Mouse (Mus musculus) lung, embryonic 15.5 days (tissue): ENCODE measurements around the gene Gm7879. TPM values are rescaled to one million over a fixed set of nuclear protein-coding genes. Genes with fewer than 3 reads are reported as not detected.
"Not testable (repeated sequence)": the region's sequence is repeated elsewhere in the genome, so short reads cannot be mapped to it uniquely, and the experiment has no call there.

ENCODE experiments used
- ATAC-seq: fragments of 200-750 bp; cut with Nextera tagmentation; 2 replicates; pipeline ENCODE4 v1.8.0; 2017; ENCODE audit warnings: moderate number of reproducible peaks, borderline replicate concordance; ENCODE audit not compliant: low FRiP score, low TSS enrichment; ENCODE audit errors: extremely low read depth
- H3K27ac ChIP-seq: fragments of 300-500 bp; sonication (generic); 2 replicates; pipeline ENCODE4 v1.5.1; 2015; ENCODE audit warnings: moderate library complexity, mild to moderate bottlenecking, inconsistent platforms
- H3K27me3 ChIP-seq: fragments of 300-500 bp; sonication (generic); 2 replicates; pipeline ENCODE4 v1.6.1; 2015; ENCODE audit warnings: inconsistent platforms
- H3K36me3 ChIP-seq: fragments of 300-500 bp; sonication (generic); 2 replicates; pipeline ENCODE4 v1.6.1; 2015; ENCODE audit warnings: inconsistent platforms
- H3K4me1 ChIP-seq: fragments of 300-500 bp; sonication (generic); 2 replicates; pipeline ENCODE4 v1.6.1; 2015; ENCODE audit warnings: inconsistent platforms
- H3K4me2 ChIP-seq: fragments of 300-500 bp; sonication (generic); 2 replicates; pipeline ENCODE4 v1.6.1; 2015; ENCODE audit warnings: inconsistent platforms, mild to moderate bottlenecking, moderate library complexity
- H3K4me3 ChIP-seq: fragments of 300-500 bp; sonication (generic); 2 replicates; pipeline ENCODE4 v1.5.1; 2015; ENCODE audit warnings: mild to moderate bottlenecking, inconsistent platforms
- H3K9ac ChIP-seq: fragments of 300-500 bp; sonication (generic); 2 replicates; pipeline ENCODE4 v1.6.1; 2015; ENCODE audit warnings: inconsistent platforms
- H3K9me3 ChIP-seq: fragments of 300-500 bp; sonication (generic); 2 replicates; pipeline ENCODE4 v1.6.1; 2016; ENCODE audit warnings: inconsistent platforms
- WGBS: fragments of 180-500 bp; shearing (Covaris S2); methylation state at CpG from one replicate; pipeline ENCODE4 v1.1.7; 2015; 5-methylcytosine and 5-hydroxymethylcytosine counted together
- polyA plus RNA-seq: library from polyadenylated mRNA; unstranded; fragments of >200 nt; fragmentation: Nextera tagmentation; extraction: Ambion mirVana; gene quantifications from 2 replicates; pipeline ENCODE4 v1.2.1, GENCODE M21; 2015

Gene Gm7879
- polyA plus RNA-seq: 0.42 TPM in 1 of 2 replicates, not detected in the other

DNA sequence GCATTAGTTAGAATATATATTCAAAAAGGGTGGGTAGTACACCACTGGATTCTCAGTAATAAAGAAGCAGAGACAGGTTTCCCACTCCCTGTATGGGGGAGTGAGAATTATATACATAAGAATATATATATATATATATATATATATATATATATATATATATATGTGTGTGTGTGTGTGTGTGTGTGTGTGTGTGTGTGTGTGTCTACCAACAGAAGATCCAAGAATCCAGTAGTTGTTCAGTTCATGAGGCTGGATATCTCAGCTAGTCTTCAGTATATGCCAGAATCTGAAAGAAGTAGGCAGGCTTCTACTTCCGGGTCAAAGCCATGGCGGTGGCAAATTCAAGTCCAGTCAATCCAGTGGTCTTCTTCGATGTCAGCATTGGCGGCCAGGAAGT lies at the start of gene Gm7879:
TSS of gene Gm7879 (plus strand) at position 301 of the 400 bp plus-strand sequence.
- not testable (repeated sequence) for H3K4me1 ChIP-seq, H3K36me3 ChIP-seq, H3K4me3 ChIP-seq, ATAC-seq, H3K4me2 ChIP-seq, H3K9ac ChIP-seq, H3K9me3 ChIP-seq, H3K27me3 ChIP-seq, H3K27ac ChIP-seq
- 85% methylated on average over 4 of the region's 4 CpGs for WGBS

DNA sequence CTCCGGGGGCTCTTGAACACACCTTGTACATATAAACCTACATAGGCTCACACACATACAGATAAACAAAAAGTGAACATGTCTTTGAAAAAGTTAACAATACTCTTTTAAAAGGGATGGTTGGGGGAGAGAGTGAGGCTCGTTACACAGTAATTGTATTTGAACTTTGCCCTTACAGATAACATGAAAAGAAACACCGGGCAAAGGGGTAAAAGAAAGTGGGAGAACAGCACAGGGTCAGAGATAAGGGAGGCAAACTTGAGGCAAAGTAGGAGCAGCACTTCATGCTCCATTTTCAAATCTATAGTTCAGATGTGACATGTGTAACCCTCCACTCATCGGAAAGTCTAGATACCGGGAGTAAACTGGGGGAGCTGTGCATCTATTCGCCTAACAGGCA lies 49.3 kb upstream of the Gm7879 start:
- H3K4me3 ChIP-seq: no peak overlapping the region
- WGBS: 38% methylated on average over 6 of the region's 6 CpGs
- no peak overlapping the region for H3K4me2 ChIP-seq
- no peaks in the 10 kb centered on the region for H3K9me3 ChIP-seq
- no peak overlapping the region for H3K27ac ChIP-seq
- no peaks in the 10 kb centered on the region for H3K36me3 ChIP-seq
- peaks cover 3% of the 10 kb centered on the region; the same call in 1 of the 2 replicates for H3K4me1 ChIP-seq
- ATAC-seq: no peak
- no peaks in the 10 kb centered on the region for H3K27me3 ChIP-seq
- no peak overlapping the region for H3K9ac ChIP-seq

DNA sequence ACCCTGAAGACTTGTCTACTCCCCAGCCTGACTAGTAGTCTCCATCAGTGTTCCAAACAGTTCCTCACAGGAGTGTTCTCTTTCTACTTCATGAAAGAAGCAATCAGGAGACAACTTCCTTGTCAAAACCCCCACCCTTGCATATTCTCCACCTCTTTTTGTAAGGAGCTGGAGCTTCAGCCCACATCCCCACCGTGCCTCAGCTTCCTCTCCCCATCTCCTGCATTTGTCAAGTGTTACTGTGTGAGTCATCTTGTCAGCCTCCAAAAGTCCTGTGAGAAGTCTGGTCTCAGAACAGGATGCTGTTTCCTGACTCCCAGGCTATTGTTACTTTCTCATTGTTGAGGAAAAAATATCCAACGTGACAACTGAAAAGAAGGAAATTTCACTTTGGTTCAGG lies 47.6 kb upstream of the Gm7879 start:
- Histone ChIP-seq H3K4me1 (peaks cover 10% of the 10 kb centered on the region), H3K27me3 (no peaks in the 10 kb centered on the region), H3K9ac (no peak overlapping the region), H3K4me3 (no peak overlapping the region), H3K27ac (no peak overlapping the region), H3K4me2 (no peak overlapping the region), H3K36me3 (no peaks in the 10 kb centered on the region), H3K9me3 (no peaks in the 10 kb centered on the region)
- 55% methylated on average over 2 of the region's 2 CpGs for WGBS
- no peak for ATAC-seq

DNA sequence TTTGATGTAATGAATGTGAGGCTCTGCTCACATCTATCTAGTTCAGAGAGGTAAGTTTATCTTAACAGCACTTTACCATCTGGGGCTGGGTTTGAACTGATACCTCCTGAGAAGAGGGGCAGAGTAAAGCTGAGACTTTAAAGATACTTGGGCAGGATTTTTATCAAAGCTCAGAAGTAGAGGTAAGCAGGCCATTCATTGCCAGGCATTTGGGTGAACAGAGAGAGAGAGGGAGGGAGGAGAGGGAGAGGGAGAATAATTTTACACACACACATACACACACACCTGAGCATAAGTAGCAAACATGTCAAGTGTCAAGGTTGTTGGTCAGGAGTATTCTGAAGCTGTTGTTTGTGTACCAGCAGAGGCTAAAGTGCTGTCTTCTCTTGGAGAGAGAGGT lies 44.7 kb upstream of the Gm7879 start, which contains the start of gene Cd38:
TSS of gene Cd38 (plus strand) at position 301 of the 400 bp plus-strand sequence.
- Histone ChIP-seq H3K9ac (peak within 1 kb of the TSS; percentile 33), H3K27ac (peak within 1 kb of the TSS; percentile 70), H3K4me1 (peaks cover 10% of the 10 kb centered on the region), H3K27me3 (no peaks in the 10 kb centered on the region), H3K4me2 (peak within 1 kb of the TSS; percentile 66), H3K36me3 (no peaks in the 10 kb centered on the region), H3K9me3 (no peaks in the 10 kb centered on the region), H3K4me3 (peak within 1 kb of the TSS; percentile 42)
- ATAC-seq: no peak

DNA sequence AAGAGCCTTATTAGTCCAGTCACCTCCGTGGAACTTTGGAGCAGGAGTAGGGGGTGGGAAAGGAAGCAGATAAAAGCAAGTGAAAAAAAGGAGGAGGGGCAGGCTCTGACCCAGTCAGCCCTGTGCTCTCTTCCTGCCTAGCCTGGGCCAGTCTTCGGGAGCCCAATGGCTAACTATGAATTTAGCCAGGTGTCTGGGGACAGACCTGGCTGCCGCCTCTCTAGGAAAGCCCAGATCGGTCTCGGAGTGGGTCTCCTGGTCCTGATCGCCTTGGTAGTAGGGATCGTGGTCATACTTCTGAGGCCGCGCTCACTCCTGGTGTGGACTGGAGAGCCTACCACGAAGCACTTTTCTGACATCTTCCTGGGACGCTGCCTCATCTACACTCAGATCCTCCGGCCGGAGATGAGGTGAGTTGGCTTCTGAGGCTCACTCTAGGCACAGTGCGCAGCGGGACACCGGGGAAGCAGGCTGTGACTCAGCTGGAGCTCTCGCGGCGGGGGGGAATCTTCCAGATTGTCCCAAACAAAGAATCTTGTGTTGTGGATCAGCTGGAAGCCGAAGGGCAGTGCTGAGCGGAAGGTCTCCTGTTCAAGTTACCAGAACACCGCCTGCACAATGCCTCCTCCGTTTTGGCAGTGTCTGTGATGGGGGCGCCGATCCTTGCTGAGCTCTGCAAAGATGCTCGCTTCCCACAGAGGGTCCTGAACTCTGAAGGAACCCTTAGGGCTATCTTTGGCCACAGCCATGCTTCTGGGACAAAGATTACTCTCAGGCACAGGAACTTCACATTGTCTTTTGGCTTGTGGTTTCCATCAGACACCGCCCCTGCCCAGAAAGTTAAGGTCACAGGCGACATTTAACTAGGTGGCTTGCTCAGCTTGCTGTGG lies 44.0 kb upstream of the Gm7879 start:
- peak; percentile 62; the same call in 1 of the 2 replicates for ATAC-seq
- Histone ChIP-seq H3K4me3 (peak overlapping the region; percentile 42), H3K9me3 (no peaks in the 10 kb centered on the region), H3K9ac (peak overlapping the region; percentile 33), H3K27ac (peak overlapping the region; percentile 70), H3K4me1 (peaks cover 10% of the 10 kb centered on the region), H3K4me2 (peak overlapping the region; percentile 66), H3K27me3 (no peaks in the 10 kb centered on the region), H3K36me3 (no peaks in the 10 kb centered on the region)
- 4% methylated on average over 28 of the region's 28 CpGs for WGBS

DNA sequence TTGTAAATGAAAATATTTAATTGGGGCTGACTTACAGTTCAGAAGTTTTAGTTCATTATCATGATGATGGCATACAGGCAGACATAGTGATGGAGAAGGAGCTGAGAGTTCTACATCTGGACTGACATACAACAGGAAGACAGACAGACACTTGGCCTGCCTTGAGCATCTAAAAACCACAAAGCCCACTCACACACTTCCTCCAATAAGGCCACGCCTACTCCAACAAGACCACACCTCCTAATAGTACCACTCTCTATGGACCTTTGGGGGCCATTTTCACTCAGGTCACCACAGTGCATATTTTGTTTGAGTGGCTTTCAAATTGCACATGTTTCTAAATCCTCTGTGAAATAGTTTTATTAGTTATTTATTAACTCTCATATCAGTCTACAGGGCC lies 41.1 kb upstream of the Gm7879 start:
- Histone ChIP-seq H3K4me1 (peaks cover 10% of the 10 kb centered on the region), H3K27me3 (no peaks in the 10 kb centered on the region), H3K4me3 (no peak overlapping the region), H3K9ac (no peak overlapping the region), H3K9me3 (no peaks in the 10 kb centered on the region), H3K4me2 (no peak overlapping the region), H3K27ac (no peak overlapping the region), H3K36me3 (no peaks in the 10 kb centered on the region)
- ATAC-seq: no peak
- WGBS: 57% methylated on average over 1 of the region's 1 CpGs

GRCm38 (mm10) chr5:43872652-43873051 lies 40.3 kb upstream of the Gm7879 start:
- peaks cover 10% of the 10 kb centered on the region for H3K4me1 ChIP-seq
- no peak for ATAC-seq
- H3K27me3 ChIP-seq: no peaks in the 10 kb centered on the region
- H3K36me3 ChIP-seq: no peaks in the 10 kb centered on the region
- no peak overlapping the region for H3K27ac ChIP-seq
- no peaks in the 10 kb centered on the region for H3K9me3 ChIP-seq
- H3K4me2 ChIP-seq: no peak overlapping the region
- no peak overlapping the region for H3K4me3 ChIP-seq
- 69% methylated on average over 1 of the region's 1 CpGs for WGBS
- no peak overlapping the region for H3K9ac ChIP-seq

- H3K4me1 ChIP-seq: no peaks in the 10 kb centered on the region
- no peaks in the 10 kb centered on the region for H3K36me3 ChIP-seq
- no peak for ATAC-seq
- H3K27me3 ChIP-seq: no peaks in the 10 kb centered on the region
- 79% methylated on average over 3 of the region's 3 CpGs for WGBS
- H3K27ac ChIP-seq: no peak overlapping the region
- H3K9ac ChIP-seq: no peak overlapping the region
- H3K9me3 ChIP-seq: no peaks in the 10 kb centered on the region
- H3K4me2 ChIP-seq: no peak overlapping the region
- H3K4me3 ChIP-seq: no peak overlapping the region
Observed at GRCm38 (mm10) chr5:43882034-43882433, 30.9 kb upstream of the Gm7879 start.

DNA sequence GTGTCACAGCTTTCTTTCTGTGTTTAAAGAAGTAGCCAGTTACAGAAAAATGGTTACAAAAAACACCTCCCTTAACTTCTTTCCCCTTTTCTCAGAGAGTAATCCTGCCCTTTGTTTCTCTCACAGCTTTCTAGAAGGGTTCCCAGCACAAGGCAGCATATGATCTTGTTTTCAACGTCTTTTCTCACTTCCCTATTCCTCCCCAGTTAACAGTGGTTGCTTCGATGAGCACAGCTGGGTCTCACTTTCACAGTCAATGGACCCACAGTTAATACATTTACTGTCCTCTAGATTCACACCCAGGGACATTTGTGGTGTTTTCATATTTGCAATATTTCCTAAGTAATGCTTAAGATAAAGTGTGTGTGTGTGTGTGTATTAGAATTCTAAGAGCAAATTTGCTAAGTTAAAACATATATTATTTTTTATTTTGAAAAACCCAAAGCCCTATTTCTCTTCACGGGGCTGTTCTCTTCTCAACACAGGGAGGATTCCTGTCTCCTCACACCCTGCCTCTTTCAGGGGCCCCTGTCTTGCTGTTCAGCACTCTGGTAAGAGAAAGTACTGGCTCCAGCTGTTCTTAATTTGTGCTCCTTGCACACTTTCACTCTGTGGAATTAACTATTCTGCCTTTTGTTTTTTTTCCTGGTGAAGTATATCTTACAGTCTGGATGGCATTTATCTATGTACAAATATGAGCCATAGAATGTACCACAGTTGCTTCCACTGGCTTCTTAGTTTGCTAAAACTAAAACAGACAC lies 27.7 kb upstream of the Gm7879 start:
- ATAC-seq: no peak
- H3K4me3 ChIP-seq: no peak overlapping the region

DNA sequence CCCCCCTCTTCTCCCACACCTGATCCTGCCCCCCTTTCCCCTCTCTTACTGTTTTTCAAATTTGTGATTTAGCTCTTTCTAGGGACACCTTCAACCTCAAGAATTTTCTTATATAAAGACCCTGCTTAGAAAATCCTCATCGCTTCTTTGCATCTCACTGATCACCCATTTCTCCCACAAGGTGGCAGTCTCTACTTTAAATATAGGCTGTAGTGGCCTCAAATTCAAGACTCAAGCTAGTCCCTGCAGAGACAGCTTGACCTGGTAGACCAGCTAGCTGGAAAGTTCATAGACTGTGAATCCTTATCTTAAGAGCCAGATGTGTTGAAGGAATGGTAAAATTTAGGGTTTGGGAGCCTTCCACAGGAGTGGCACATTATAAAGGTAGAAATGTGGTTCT lies 20.6 kb upstream of the Gm7879 start:
- Histone ChIP-seq H3K4me2 (no peak overlapping the region), H3K27me3 (no peaks in the 10 kb centered on the region), H3K4me1 (no peaks in the 10 kb centered on the region), H3K36me3 (no peaks in the 10 kb centered on the region), H3K4me3 (no peak overlapping the region), H3K9me3 (no peaks in the 10 kb centered on the region), H3K27ac (no peak overlapping the region), H3K9ac (no peak overlapping the region)
- 37% methylated on average over 1 of the region's 1 CpGs for WGBS
- ATAC-seq: no peak

More for the DNA sequence above, 27.7 kb upstream of the Gm7879 start:
- H3K36me3 ChIP-seq: no peaks in the 10 kb centered on the region
- H3K27me3 ChIP-seq: no peaks in the 10 kb centered on the region
- H3K4me1 ChIP-seq: no peaks in the 10 kb centered on the region
- no peak overlapping the region for H3K4me2 ChIP-seq
- H3K9me3 ChIP-seq: no peaks in the 10 kb centered on the region
- no peak overlapping the region for H3K27ac ChIP-seq
- H3K9ac ChIP-seq: no peak overlapping the region
- 26% methylated on average over 3 of the region's 3 CpGs for WGBS

GRCm38 (mm10) chr5:43894113-43894512 lies 18.8 kb upstream of the Gm7879 start:
- Histone ChIP-seq H3K4me3 (no peak overlapping the region), H3K4me2 (no peak overlapping the region), H3K9ac (no peak overlapping the region), H3K27ac (no peak overlapping the region), H3K9me3 (no peaks in the 10 kb centered on the region), H3K4me1 (no peaks in the 10 kb centered on the region), H3K27me3 (no peaks in the 10 kb centered on the region), H3K36me3 (no peaks in the 10 kb centered on the region)
- 64% methylated on average over 2 of the region's 2 CpGs for WGBS
- ATAC-seq: no peak

GRCm38 (mm10) chr5:43895931-43896330 lies 17.0 kb upstream of the Gm7879 start:
- H3K4me3 ChIP-seq: no peak overlapping the region
- no peak overlapping the region for H3K27ac ChIP-seq
- H3K9ac ChIP-seq: no peak overlapping the region
- WGBS: 73% methylated on average over 3 of the region's 3 CpGs
- ATAC-seq: no peak
- no peaks in the 10 kb centered on the region for H3K4me1 ChIP-seq
- H3K36me3 ChIP-seq: no peaks in the 10 kb centered on the region
- no peaks in the 10 kb centered on the region for H3K9me3 ChIP-seq
- no peaks in the 10 kb centered on the region for H3K27me3 ChIP-seq
- no peak overlapping the region for H3K4me2 ChIP-seq
